Mouse (Mus musculus): ENCODE results near the gene Sec14l1. TPM values are rescaled to one million over a fixed set of nuclear protein-coding genes. Genes with fewer than 3 reads are reported as not detected.

The Sec14l1 gene
- polyA plus RNA-seq, 1 experiment, result 30.1 TPM

DNA sequence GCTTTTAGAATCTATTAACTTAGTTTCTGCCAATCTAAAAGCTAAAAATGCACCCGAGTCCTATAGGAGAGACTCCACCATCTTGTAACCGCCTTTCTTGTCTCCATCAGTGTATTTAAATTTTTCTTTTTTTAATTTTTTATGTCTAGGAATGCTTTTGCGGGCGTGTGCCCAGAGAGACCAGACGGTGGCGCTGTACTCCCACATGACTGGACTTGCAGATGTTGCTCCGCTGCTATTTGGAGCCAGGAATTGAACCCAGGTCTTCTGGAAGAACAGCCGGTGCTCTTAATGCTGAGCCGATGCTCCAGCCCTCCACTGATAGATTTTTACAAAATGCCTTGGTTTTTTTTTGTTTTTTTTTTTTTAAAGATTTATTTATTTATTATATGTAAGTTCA is 41.5 kb upstream of the Sec14l1 start:
- Histone ChIP-seq H3K36me3 (ENCODE audit: control insufficient read depth, insufficient read depth, low read length) (no peaks in the 10 kb centered on the region; the same call in 1 of the 2 replicates), H3K27ac (ENCODE audit: insufficient read depth, low read length) (no peak overlapping the region), H3K4me1 (ENCODE audit: control insufficient read depth, insufficient read depth, insufficient read length) (peaks cover 7% of the 10 kb centered on the region; the same call in 1 of the 2 replicates), H3K27me3 (ENCODE audit: control insufficient read depth, insufficient read depth, low read length) (no peaks in the 10 kb centered on the region), H3K4me3 (ENCODE audit: extremely low read depth, insufficient read depth, insufficient read length) (no peak overlapping the region)
- no peak for DNase-seq (ENCODE audit: low read depth in 1 of 2, low spot score in 2 of 2)
- TF ChIP-seq CTCF (IDR thresholded peaks at IDR 0.05; ENCODE audit: extremely low read depth, insufficient read depth, insufficient read length, insufficient replicate concordance), result no peak
- TF ChIP-seq POLR2A (IDR thresholded peaks at IDR 0.05; ENCODE audit: low read depth, low read length), result no peak
- WGBS, result 91% methylated on average over 9 of the region's 9 CpGs

DNA sequence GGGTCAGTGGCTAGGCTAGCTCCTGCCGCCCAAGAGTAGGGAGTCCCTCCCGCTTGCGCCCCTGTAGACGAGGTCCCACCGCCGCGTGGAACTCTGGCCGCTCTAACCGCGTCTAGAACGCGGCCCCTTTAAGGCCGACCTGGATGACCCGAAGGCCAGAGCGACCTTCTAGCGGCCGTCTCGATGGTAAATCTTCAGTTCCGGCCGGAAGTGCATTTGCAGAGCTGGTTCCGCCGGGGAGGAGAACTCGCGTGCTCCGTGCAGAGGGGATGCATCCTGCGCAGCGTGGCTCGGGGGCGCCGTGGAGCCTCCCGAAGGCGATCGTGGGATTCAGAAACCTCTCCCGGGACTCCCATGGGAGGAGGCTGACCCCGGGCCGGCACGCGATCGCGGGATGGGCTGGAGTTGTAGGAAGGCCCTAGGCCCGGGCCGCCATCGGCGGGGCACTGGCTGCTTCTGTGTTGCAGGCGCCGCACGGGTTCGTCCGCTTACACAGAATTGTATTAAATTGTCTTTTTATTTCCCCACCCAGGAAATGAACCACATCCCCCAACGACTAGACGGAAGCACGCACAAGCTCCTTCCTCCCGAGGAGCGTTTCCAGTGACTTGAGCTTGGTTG is 38.3 kb upstream of the Sec14l1 start:
- H3K27ac ChIP-seq (ENCODE audit: insufficient read depth, low read length), result peak overlapping the region; percentile 74
- peak; percentile 77 to 88 for DNase-seq (ENCODE audit: low read depth in 1 of 2, low spot score in 2 of 2)
- H3K4me1 ChIP-seq (ENCODE audit: control insufficient read depth, insufficient read depth, insufficient read length), result peaks cover 7% of the 10 kb centered on the region; the same call in 1 of the 2 replicates
- no peaks in the 10 kb centered on the region for H3K27me3 ChIP-seq (ENCODE audit: control insufficient read depth, insufficient read depth, low read length)
- peak overlapping the region; percentile 71 for H3K4me3 ChIP-seq (ENCODE audit: extremely low read depth, insufficient read depth, insufficient read length)
- no peak for TF ChIP-seq CTCF (IDR thresholded peaks at IDR 0.05; ENCODE audit: extremely low read depth, insufficient read depth, insufficient read length, insufficient replicate concordance)
- peak; percentile 53 for TF ChIP-seq POLR2A (IDR thresholded peaks at IDR 0.05; ENCODE audit: low read depth, low read length)
- peaks cover 17% of the 10 kb centered on the region for H3K36me3 ChIP-seq (ENCODE audit: control insufficient read depth, insufficient read depth, low read length)
- under 1% methylated on average over 53 of the region's 54 CpGs for WGBS

GRCm38 (mm10) chr11:117077227-117077626 is 37.7 kb upstream of the Sec14l1 start:
- Histone ChIP-seq H3K4me1 (ENCODE audit: control insufficient read depth, insufficient read depth, insufficient read length) (peaks cover 7% of the 10 kb centered on the region; the same call in 1 of the 2 replicates), H3K4me3 (ENCODE audit: extremely low read depth, insufficient read depth, insufficient read length) (peak overlapping the region; percentile 71), H3K27me3 (ENCODE audit: control insufficient read depth, insufficient read depth, low read length) (no peaks in the 10 kb centered on the region), H3K36me3 (ENCODE audit: control insufficient read depth, insufficient read depth, low read length) (peaks cover 17% of the 10 kb centered on the region), H3K27ac (ENCODE audit: insufficient read depth, low read length) (peak overlapping the region; percentile 64)
- no peak for TF ChIP-seq CTCF (IDR thresholded peaks at IDR 0.05; ENCODE audit: extremely low read depth, insufficient read depth, insufficient read length, insufficient replicate concordance)
- TF ChIP-seq POLR2A (IDR thresholded peaks at IDR 0.05; ENCODE audit: low read depth, low read length), result no peak
- WGBS, result 8% methylated on average over 8 of the region's 8 CpGs
- DNase-seq (ENCODE audit: low read depth in 1 of 2, low spot score in 2 of 2), result no peak

GRCm38 (mm10) chr11:117077902-117078301 is 37.1 kb upstream of the Sec14l1 start:
- Histone ChIP-seq H3K4me3 (ENCODE audit: extremely low read depth, insufficient read depth, insufficient read length) (no peak overlapping the region), H3K27me3 (ENCODE audit: control insufficient read depth, insufficient read depth, low read length) (no peaks in the 10 kb centered on the region), H3K4me1 (ENCODE audit: control insufficient read depth, insufficient read depth, insufficient read length) (peaks cover 7% of the 10 kb centered on the region; the same call in 1 of the 2 replicates), H3K36me3 (ENCODE audit: control insufficient read depth, insufficient read depth, low read length) (peaks cover 17% of the 10 kb centered on the region), H3K27ac (ENCODE audit: insufficient read depth, low read length) (no peak overlapping the region)
- DNase-seq (ENCODE audit: low read depth in 1 of 2, low spot score in 2 of 2), result no peak
- 86% methylated on average over 8 of the region's 8 CpGs for WGBS
- no peak for TF ChIP-seq CTCF (IDR thresholded peaks at IDR 0.05; ENCODE audit: extremely low read depth, insufficient read depth, insufficient read length, insufficient replicate concordance)
- no peak for TF ChIP-seq POLR2A (IDR thresholded peaks at IDR 0.05; ENCODE audit: low read depth, low read length)

- H3K4me1 ChIP-seq (ENCODE audit: control insufficient read depth, insufficient read depth, insufficient read length), result peaks cover 7% of the 10 kb centered on the region; the same call in 1 of the 2 replicates
- TF ChIP-seq POLR2A (IDR thresholded peaks at IDR 0.05; ENCODE audit: low read depth, low read length), result no peak
- TF ChIP-seq CTCF (IDR thresholded peaks at IDR 0.05; ENCODE audit: extremely low read depth, insufficient read depth, insufficient read length, insufficient replicate concordance), result no peak
- WGBS, result 86% methylated on average over 12 of the region's 12 CpGs
- H3K27me3 ChIP-seq (ENCODE audit: control insufficient read depth, insufficient read depth, low read length), result no peaks in the 10 kb centered on the region
- no peak overlapping the region for H3K27ac ChIP-seq (ENCODE audit: insufficient read depth, low read length)
- H3K36me3 ChIP-seq (ENCODE audit: control insufficient read depth, insufficient read depth, low read length), result peaks cover 17% of the 10 kb centered on the region
- no peak for DNase-seq (ENCODE audit: low read depth in 1 of 2, low spot score in 2 of 2)
- H3K4me3 ChIP-seq (ENCODE audit: extremely low read depth, insufficient read depth, insufficient read length), result no peak overlapping the region
Observed at GRCm38 (mm10) chr11:117078637-117079240, 36.2 kb upstream of the Sec14l1 start.

- Histone ChIP-seq H3K4me1 (ENCODE audit: control insufficient read depth, insufficient read depth, insufficient read length) (peaks cover 7% of the 10 kb centered on the region; the same call in 1 of the 2 replicates), H3K4me3 (ENCODE audit: extremely low read depth, insufficient read depth, insufficient read length) (no peak overlapping the region), H3K27me3 (ENCODE audit: control insufficient read depth, insufficient read depth, low read length) (no peaks in the 10 kb centered on the region), H3K36me3 (ENCODE audit: control insufficient read depth, insufficient read depth, low read length) (peaks cover 17% of the 10 kb centered on the region), H3K27ac (ENCODE audit: insufficient read depth, low read length) (no peak overlapping the region)
- no peak for TF ChIP-seq CTCF (IDR thresholded peaks at IDR 0.05; ENCODE audit: extremely low read depth, insufficient read depth, insufficient read length, insufficient replicate concordance)
- no peak for TF ChIP-seq POLR2A (IDR thresholded peaks at IDR 0.05; ENCODE audit: low read depth, low read length)
- WGBS, result 87% methylated on average over 17 of the region's 17 CpGs
- DNase-seq (ENCODE audit: low read depth in 1 of 2, low spot score in 2 of 2), result no peak
Observed at GRCm38 (mm10) chr11:117079651-117080190, 35.2 kb upstream of the Sec14l1 start.

Data from spleen, adult 2 months (tissue).